Mouse (Mus musculus) erythroblast, embryonic 14.5 days (primary cell): ENCODE data around the gene Sult4a1. TPM values are rescaled to one million over a fixed set of nuclear protein-coding genes. Genes with fewer than 3 reads are reported as not detected.

Experiments used
- H3K27me3 ChIP-seq: 2 replicates; pipeline ENCODE4 v1.6.1; 2012; ENCODE audit warnings: inconsistent platforms; ENCODE audit not compliant: control insufficient read depth
- H3K36me3 ChIP-seq: 2 replicates; pipeline ENCODE4 v1.6.1; 2012; ENCODE audit warnings: mild to moderate bottlenecking, inconsistent platforms; ENCODE audit not compliant: control insufficient read depth
- H3K4me1 ChIP-seq: 2 replicates; pipeline ENCODE4 v1.6.1; 2012; ENCODE audit warnings: inconsistent platforms; ENCODE audit not compliant: control insufficient read depth
- H3K4me3 ChIP-seq: replicated peaks from 2 replicates; pipeline ENCODE3; 2012; ENCODE audit warnings: moderate library complexity, mild to moderate bottlenecking, inconsistent platforms
- H3K9me3 ChIP-seq: 2 replicates; pipeline ENCODE4 v1.6.1; 2012; ENCODE audit warnings: low read length, inconsistent platforms, mixed read lengths; ENCODE audit not compliant: control insufficient read depth
- GATA1 ChIP-seq: IDR thresholded peaks from 2 replicates; pipeline ENCODE4 v1.6.1; 2012; ENCODE audit warnings: low read length, inconsistent platforms, mixed read lengths
- TAL1 ChIP-seq: IDR thresholded peaks from 3 replicates; pipeline ENCODE4 v1.6.1; 2012; ENCODE audit warnings: low read length, inconsistent platforms, mixed read lengths
- polyA plus RNA-seq: library from polyadenylated mRNA; stranded (reverse); fragments of >175 nt; gene quantifications from 2 replicates; pipeline ENCODE4 v1.2.3, GENCODE M21; 2012

Gene Sult4a1
- not detected in 2 replicates for polyA plus RNA-seq

GRCm38 (mm10) chr15:84105105-84105923 is at the start of gene Sult4a1:
Gene Sult4a1, minus strand, starts transcription at chr15:84105754.
- TF ChIP-seq TAL1 (no peak), GATA1 (no peak)
- H3K4me1 ChIP-seq: peaks cover 6% of the 10 kb centered on the region; the same call in 1 of the 2 replicates
- peaks cover 29% of the 10 kb centered on the region for H3K27me3 ChIP-seq
- H3K36me3 ChIP-seq: no peaks in the 10 kb centered on the region
- no peaks in the 10 kb centered on the region for H3K9me3 ChIP-seq
- peak within 1 kb of the TSS; percentile 43 for H3K4me3 ChIP-seq

GRCm38 (mm10) chr15:84140929-84141328 is 35.4 kb upstream of the Sult4a1 start:
- Histone ChIP-seq H3K4me1 (no peaks in the 10 kb centered on the region), H3K4me3 (no peak overlapping the region), H3K36me3 (no peaks in the 10 kb centered on the region), H3K9me3 (no peaks in the 10 kb centered on the region), H3K27me3 (no peaks in the 10 kb centered on the region)
- TF ChIP-seq TAL1: no peak
- TF ChIP-seq GATA1: no peak

GRCm38 (mm10) chr15:84140109-84140508 is 34.6 kb upstream of the Sult4a1 start:
- H3K4me3 ChIP-seq: no peak overlapping the region
- H3K9me3 ChIP-seq: no peaks in the 10 kb centered on the region
- no peaks in the 10 kb centered on the region for H3K36me3 ChIP-seq
- TF ChIP-seq GATA1 (no peak), TAL1 (no peak)
- no peaks in the 10 kb centered on the region for H3K4me1 ChIP-seq
- no peaks in the 10 kb centered on the region for H3K27me3 ChIP-seq

- no peaks in the 10 kb centered on the region for H3K4me1 ChIP-seq
- no peaks in the 10 kb centered on the region for H3K27me3 ChIP-seq
- TF ChIP-seq TAL1 (no peak), GATA1 (no peak)
- no peak overlapping the region for H3K4me3 ChIP-seq
- H3K36me3 ChIP-seq: no peaks in the 10 kb centered on the region
- H3K9me3 ChIP-seq: no peaks in the 10 kb centered on the region
These were observed 34.0 kb upstream of the Sult4a1 start for GRCm38 (mm10) chr15:84139592-84140005.

GRCm38 (mm10) chr15:84136473-84137415 is 31.2 kb upstream of the Sult4a1 start:
- no peak overlapping the region for H3K4me3 ChIP-seq
- TF ChIP-seq TAL1 (no peak), GATA1 (no peak)
- H3K9me3 ChIP-seq: no peaks in the 10 kb centered on the region
- no peaks in the 10 kb centered on the region for H3K4me1 ChIP-seq
- H3K27me3 ChIP-seq: no peaks in the 10 kb centered on the region
- no peaks in the 10 kb centered on the region for H3K36me3 ChIP-seq

- no peaks in the 10 kb centered on the region for H3K4me1 ChIP-seq
- H3K27me3 ChIP-seq: no peaks in the 10 kb centered on the region
- H3K36me3 ChIP-seq: no peaks in the 10 kb centered on the region
- H3K4me3 ChIP-seq: no peak overlapping the region
- no peaks in the 10 kb centered on the region for H3K9me3 ChIP-seq
- TF ChIP-seq GATA1 (no peak), TAL1 (no peak)
These were observed 29.9 kb upstream of the Sult4a1 start for GRCm38 (mm10) chr15:84135472-84135871.

GRCm38 (mm10) chr15:84133440-84133839 is 27.9 kb upstream of the Sult4a1 start:
- Histone ChIP-seq H3K9me3 (no peaks in the 10 kb centered on the region), H3K27me3 (no peaks in the 10 kb centered on the region), H3K4me1 (no peaks in the 10 kb centered on the region), H3K4me3 (no peak overlapping the region), H3K36me3 (no peaks in the 10 kb centered on the region)
- TF ChIP-seq TAL1: no peak
- no peak for TF ChIP-seq GATA1

- no peaks in the 10 kb centered on the region for H3K9me3 ChIP-seq
- H3K36me3 ChIP-seq: no peaks in the 10 kb centered on the region
- TF ChIP-seq GATA1 (no peak), TAL1 (no peak)
- no peaks in the 10 kb centered on the region for H3K27me3 ChIP-seq
- H3K4me1 ChIP-seq: no peaks in the 10 kb centered on the region
- no peak overlapping the region for H3K4me3 ChIP-seq
These were observed 26.4 kb upstream of the Sult4a1 start for GRCm38 (mm10) chr15:84131971-84132370.

- no peak for TF ChIP-seq GATA1
- TF ChIP-seq TAL1: no peak
- H3K4me3 ChIP-seq: no peak overlapping the region
- no peaks in the 10 kb centered on the region for H3K4me1 ChIP-seq
- H3K27me3 ChIP-seq: no peaks in the 10 kb centered on the region
- H3K9me3 ChIP-seq: no peaks in the 10 kb centered on the region
- no peaks in the 10 kb centered on the region for H3K36me3 ChIP-seq
These were observed 25.7 kb upstream of the Sult4a1 start for GRCm38 (mm10) chr15:84131096-84131786.
